Mouse (Mus musculus) embryonic facial prominence, embryonic 14.5 days (tissue): ENCODE measurements around the gene Gys1. TPM values are rescaled to one million over a fixed set of nuclear protein-coding genes. Genes with fewer than 3 reads are reported as not detected.

Experiments
- ATAC-seq: fragments of 200-750 bp; cut with Nextera tagmentation; 2 replicates; pipeline ENCODE4 v1.8.0; 2017; ENCODE audit warnings: low read depth, moderate number of reproducible peaks, moderate TSS enrichment
- DNase-seq: peaks from one replicate; pipeline ENCODE4 v3.0.0-alpha.2; 2015; ENCODE audit warnings: low spot score
- H3K27ac ChIP-seq: fragments of 300-500 bp; sonication (generic); replicated peaks from 2 replicates; pipeline ENCODE4 v1.5.1; 2014; ENCODE audit warnings: low read depth, mild to moderate bottlenecking, low read length, moderate library complexity
- H3K27me3 ChIP-seq: fragments of 300-500 bp; sonication (generic); replicated peaks from 2 replicates; pipeline ENCODE4 v1.6.1; 2014; ENCODE audit warnings: low read length; ENCODE audit not compliant: control insufficient read depth, insufficient read depth
- H3K36me3 ChIP-seq: fragments of 300-500 bp; sonication (generic); 2 replicates; pipeline ENCODE4 v1.6.1; 2014; ENCODE audit warnings: low read length, mixed read lengths; ENCODE audit not compliant: control insufficient read depth, insufficient read depth
- H3K4me1 ChIP-seq: fragments of 300-500 bp; sonication (generic); 2 replicates; pipeline ENCODE4 v1.6.1; 2014; ENCODE audit warnings: antibody characterized with exemption, low read length; ENCODE audit not compliant: control insufficient read depth, insufficient read depth
- H3K4me2 ChIP-seq: fragments of 300-500 bp; sonication (generic); 2 replicates; pipeline ENCODE4 v1.6.1; 2014; ENCODE audit warnings: low read depth, mild to moderate bottlenecking, low read length, moderate library complexity, mixed read lengths
- H3K4me3 ChIP-seq: fragments of 300-500 bp; sonication (generic); 2 replicates; pipeline ENCODE4 v1.5.1; 2014; ENCODE audit warnings: low read depth, mild to moderate bottlenecking, low read length
- H3K9ac ChIP-seq: fragments of 300-500 bp; sonication (generic); 2 replicates; pipeline ENCODE4 v1.6.1; 2014; ENCODE audit warnings: low read depth, mild to moderate bottlenecking, low read length, moderate library complexity, mixed read lengths
- H3K9me3 ChIP-seq: fragments of 300-500 bp; sonication (generic); 2 replicates; pipeline ENCODE4 v1.6.1; 2016; ENCODE audit warnings: low read length; ENCODE audit not compliant: control insufficient read depth
- WGBS: fragments of 180-500 bp; shearing (Covaris S2); extraction: QIAGEN DNeasy Blood & Tissue Kit; methylation state at CpG from one replicate; pipeline ENCODE4 v1.1.7; 2014; 5-methylcytosine and 5-hydroxymethylcytosine counted together
- polyA plus RNA-seq: library from polyadenylated mRNA; unstranded; fragments of >200 nt; fragmentation: Nextera tagmentation; extraction: Ambion mirVana; gene quantifications from 2 replicates; pipeline ENCODE4 v1.2.1, GENCODE M21; 2014

Gys1 gene
- polyA plus RNA-seq, 1 experiment from 2014 or later = 39.3 TPM

GRCm38 (mm10) chr7:45405091-45406075, 29.3 kb upstream of the Gys1 start, which contains the start of gene Kcna7:
Gene Kcna7, plus strand, starts transcription at chr7:45405653.
- Histone ChIP-seq H3K27ac (no peak within 1 kb of the TSS), H3K4me3 (peak within 1 kb of the TSS; percentile 45), H3K4me1 (peaks cover 10% of the 10 kb centered on the region; the same call in 1 of the 2 replicates), H3K9ac (peak within 1 kb of the TSS; percentile 58), H3K27me3 (peaks cover 56% of the 10 kb centered on the region), H3K4me2 (peak within 1 kb of the TSS; percentile 64), H3K36me3 (no peaks in the 10 kb centered on the region), H3K9me3 (no peaks in the 10 kb centered on the region)
- DNase-seq (peak; percentile 14), ATAC-seq (peak; percentile 64; the same call in 1 of the 2 replicates)
- 10% methylated on average over 27 of the region's 28 CpGs for WGBS

GRCm38 (mm10) chr7:45406157-45407156, 28.2 kb upstream of the Gys1 start:
- DNase-seq (peak; percentile 12), ATAC-seq (peak; percentile 8; the same call in 1 of the 2 replicates)
- H3K9ac ChIP-seq = peak overlapping the region; percentile 58
- peaks cover 66% of the 10 kb centered on the region for H3K27me3 ChIP-seq
- no peak overlapping the region for H3K27ac ChIP-seq
- H3K4me2 ChIP-seq = peak overlapping the region; percentile 64
- no peaks in the 10 kb centered on the region for H3K36me3 ChIP-seq
- H3K9me3 ChIP-seq = no peaks in the 10 kb centered on the region
- peak overlapping the region; percentile 45 for H3K4me3 ChIP-seq
- H3K4me1 ChIP-seq = peaks cover 10% of the 10 kb centered on the region; the same call in 1 of the 2 replicates
- WGBS = 2% methylated on average over 58 of the region's 114 CpGs

- Histone ChIP-seq H3K9me3 (no peaks in the 10 kb centered on the region), H3K36me3 (no peaks in the 10 kb centered on the region), H3K9ac (no peak overlapping the region), H3K4me1 (peaks cover 10% of the 10 kb centered on the region; the same call in 1 of the 2 replicates), H3K4me3 (no peak overlapping the region), H3K27me3 (peaks cover 71% of the 10 kb centered on the region), H3K27ac (no peak overlapping the region), H3K4me2 (no peak overlapping the region)
- DNase-seq = no peak
- no peak for ATAC-seq
- WGBS = 82% methylated on average over 10 of the region's 10 CpGs
These were observed 26.8 kb upstream of the Gys1 start for GRCm38 (mm10) chr7:45407836-45408235.

- DNase-seq = no peak
- Histone ChIP-seq H3K4me2 (no peak overlapping the region), H3K9ac (no peak overlapping the region), H3K27ac (no peak overlapping the region), H3K4me1 (peaks cover 10% of the 10 kb centered on the region; the same call in 1 of the 2 replicates), H3K9me3 (no peaks in the 10 kb centered on the region), H3K4me3 (no peak overlapping the region), H3K36me3 (no peaks in the 10 kb centered on the region), H3K27me3 (peaks cover 76% of the 10 kb centered on the region)
- WGBS = 70% methylated on average over 7 of the region's 7 CpGs
- no peak for ATAC-seq
These were observed 26.3 kb upstream of the Gys1 start for GRCm38 (mm10) chr7:45408351-45408750.

GRCm38 (mm10) chr7:45408949-45409348, 25.7 kb upstream of the Gys1 start:
- H3K4me2 ChIP-seq = no peak overlapping the region

GRCm38 (mm10) chr7:45409497-45410163, 25.0 kb upstream of the Gys1 start:
- H3K4me3 ChIP-seq = no peak overlapping the region
- WGBS = 82% methylated on average over 8 of the region's 8 CpGs
- no peak for ATAC-seq

More at GRCm38 (mm10) chr7:45408949-45409348, 25.7 kb upstream of the Gys1 start:
- no peak for DNase-seq
- Histone ChIP-seq H3K4me1 (peaks cover 11% of the 10 kb centered on the region; the same call in 1 of the 2 replicates), H3K36me3 (no peaks in the 10 kb centered on the region), H3K4me3 (no peak overlapping the region), H3K27ac (no peak overlapping the region), H3K27me3 (peaks cover 82% of the 10 kb centered on the region), H3K9me3 (no peaks in the 10 kb centered on the region), H3K9ac (no peak overlapping the region)
- ATAC-seq = no peak
- 89% methylated on average over 17 of the region's 17 CpGs for WGBS

GRCm38 (mm10) chr7:45412421-45412820, 22.2 kb upstream of the Gys1 start:
- H3K27me3 ChIP-seq = peaks cover 88% of the 10 kb centered on the region
- H3K9me3 ChIP-seq = no peaks in the 10 kb centered on the region
- ATAC-seq (no peak), DNase-seq (no peak)
- no peak overlapping the region for H3K9ac ChIP-seq
- H3K4me2 ChIP-seq = no peak overlapping the region
- WGBS = 79% methylated on average over 2 of the region's 2 CpGs
- H3K4me3 ChIP-seq = no peak overlapping the region
- H3K27ac ChIP-seq = no peak overlapping the region
- peaks cover 4% of the 10 kb centered on the region; the same call in 1 of the 2 replicates for H3K4me1 ChIP-seq
- no peaks in the 10 kb centered on the region for H3K36me3 ChIP-seq

More at GRCm38 (mm10) chr7:45409497-45410163, 25.0 kb upstream of the Gys1 start:
- no peak for DNase-seq
- H3K9ac ChIP-seq = no peak overlapping the region
- H3K27ac ChIP-seq = no peak overlapping the region
- no peaks in the 10 kb centered on the region for H3K36me3 ChIP-seq
- H3K4me2 ChIP-seq = no peak overlapping the region
- H3K9me3 ChIP-seq = no peaks in the 10 kb centered on the region
- H3K4me1 ChIP-seq = peaks cover 14% of the 10 kb centered on the region; the same call in 1 of the 2 replicates
- peaks cover 88% of the 10 kb centered on the region for H3K27me3 ChIP-seq
